Mouse (Mus musculus): ENCODE measurements around the gene Dysf.

Dysf gene

DNA sequence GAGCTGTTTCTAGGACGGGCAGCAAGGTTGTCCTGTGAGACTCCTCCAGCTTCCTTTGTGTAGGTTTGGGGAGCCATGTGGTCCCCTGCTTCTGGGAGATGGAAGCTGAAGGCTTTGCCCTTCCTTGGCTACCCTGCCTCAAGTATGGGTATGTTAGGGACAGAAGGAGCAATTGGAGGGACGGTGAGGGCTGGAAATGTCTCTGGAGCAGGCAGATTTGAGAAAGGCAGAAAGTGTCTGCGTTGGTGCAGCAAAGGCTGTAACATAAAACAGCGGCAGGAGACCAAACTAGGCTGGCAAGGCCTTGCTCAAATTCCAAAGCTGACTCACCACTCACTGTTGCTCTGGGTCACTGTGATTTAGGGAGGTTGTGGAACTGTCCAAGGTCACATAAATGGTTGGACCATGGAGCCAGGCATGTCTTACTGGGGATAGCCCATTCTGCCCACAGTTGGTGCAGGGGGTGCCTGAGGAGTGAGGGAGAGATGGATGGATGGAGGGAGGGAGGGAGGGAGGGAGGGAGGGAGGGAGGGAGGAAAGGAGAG lies 148.2 kb downstream of the Dysf start:
- no peak for DNase-seq (ENCODE audit: extremely low read depth, low read depth)

DNA sequence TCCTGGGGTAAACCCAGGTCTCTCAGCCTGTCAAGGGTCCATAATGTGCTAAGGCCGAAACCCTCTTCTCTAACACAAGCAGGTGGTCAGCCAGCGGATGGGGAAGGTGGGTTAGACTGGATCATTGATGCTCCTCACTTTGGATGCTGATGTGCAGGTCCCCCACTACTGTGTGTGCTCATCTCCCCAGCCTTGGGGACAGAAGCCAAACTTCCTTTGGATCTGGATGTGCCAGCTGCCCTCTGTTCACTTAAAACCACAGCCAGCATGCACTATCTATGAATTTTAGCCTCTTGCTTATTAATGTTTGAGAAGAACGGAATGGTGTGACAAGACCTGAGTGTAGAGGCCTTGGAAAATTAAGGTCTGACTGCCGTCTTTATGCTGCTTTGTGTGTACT lies 150.7 kb downstream of the Dysf start:
- DNase-seq (ENCODE audit: extremely low read depth, low read depth) = no peak

DNA sequence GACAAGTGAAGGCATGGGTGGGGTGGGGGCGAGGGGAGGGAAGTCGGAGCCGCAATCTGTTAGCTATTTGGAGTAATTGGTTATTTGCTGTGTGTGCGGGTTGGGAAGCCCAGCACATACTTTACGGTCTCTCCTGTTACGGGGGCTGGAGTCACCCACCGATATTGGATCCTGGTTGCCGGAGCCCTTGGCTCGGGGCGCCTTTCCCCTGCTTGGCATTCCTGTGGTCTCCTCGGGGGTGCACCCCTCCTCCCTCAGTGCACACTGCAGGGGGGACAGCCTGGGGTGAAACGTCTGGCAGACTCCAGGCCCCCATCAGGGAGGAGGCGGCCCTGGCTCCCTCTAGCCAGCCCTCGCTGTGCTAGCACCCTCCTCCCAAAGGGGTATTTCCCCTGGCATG lies 159.2 kb downstream of the Dysf start:
- no peak for DNase-seq (ENCODE audit: extremely low read depth, low read depth)

DNA sequence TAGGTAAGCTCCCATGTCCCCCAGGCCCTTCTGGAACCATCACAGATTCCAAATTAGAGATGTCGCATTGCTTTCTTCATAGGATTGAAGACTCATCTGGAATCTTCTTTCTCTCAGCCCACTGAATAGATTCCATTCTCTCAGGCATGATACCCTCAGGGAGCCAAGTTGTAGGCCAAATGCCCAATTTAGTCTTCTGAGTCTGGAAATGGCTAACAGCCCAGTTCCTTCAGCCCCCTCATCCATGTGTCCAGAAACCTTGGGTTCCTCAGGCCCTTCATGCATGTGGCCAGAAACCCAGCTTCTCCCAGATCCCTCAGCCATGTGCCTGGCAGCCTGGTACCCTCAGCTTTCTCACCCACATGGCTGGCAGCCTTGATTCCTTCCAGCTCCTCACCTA lies 160.2 kb downstream of the Dysf start:
- no peak for DNase-seq (ENCODE audit: extremely low read depth, low read depth)

DNA sequence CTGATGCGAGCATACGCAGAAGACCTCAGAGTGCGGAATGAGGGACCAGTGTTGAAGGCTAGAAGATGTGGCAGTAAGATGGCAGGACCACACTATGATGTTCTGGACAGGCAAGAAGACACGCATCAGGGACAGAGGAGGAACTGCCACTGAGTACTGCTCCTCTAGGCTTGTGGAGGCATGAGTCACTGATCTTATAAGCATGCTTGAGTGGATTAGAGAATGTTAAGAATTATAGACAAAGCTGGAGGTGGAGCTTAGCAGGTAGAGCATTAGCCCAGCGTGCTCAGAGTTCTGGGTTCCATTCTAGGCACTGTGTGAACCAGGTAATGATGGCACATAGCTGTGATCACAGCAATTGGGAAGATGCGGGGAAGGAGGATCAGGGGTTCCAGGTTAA lies 165.2 kb downstream of the Dysf start:
- DNase-seq (ENCODE audit: extremely low read depth, low read depth) = no peak

DNA sequence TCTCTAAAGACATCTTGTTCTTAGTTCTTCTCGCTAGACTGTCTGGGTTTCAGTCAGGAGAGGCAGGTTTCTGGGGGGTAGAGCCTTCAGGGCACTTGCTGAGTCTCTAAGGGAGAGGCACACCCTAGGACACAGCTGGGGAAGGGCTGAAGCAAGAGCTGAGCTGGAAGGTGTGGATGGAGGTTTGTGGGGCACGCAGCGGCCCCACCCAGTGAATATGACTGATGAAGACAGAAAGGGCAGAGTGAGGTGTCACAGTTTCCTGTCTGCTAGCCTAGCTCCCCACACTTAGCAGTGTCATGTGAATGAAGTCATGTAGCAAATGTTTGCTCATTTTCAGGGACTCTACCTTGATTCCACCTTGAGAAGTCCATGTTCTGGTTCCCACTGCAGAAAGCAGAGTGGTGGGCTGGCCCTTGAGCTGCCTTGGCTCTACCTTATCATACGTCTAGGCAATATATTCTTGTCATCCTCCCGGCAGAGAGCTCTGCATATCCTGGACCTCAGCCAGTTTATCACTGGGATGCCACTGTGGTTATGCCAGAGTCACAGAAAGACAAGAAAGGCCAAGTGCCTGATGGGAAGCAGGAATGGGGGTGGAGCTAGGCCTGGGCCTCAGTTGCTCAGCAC lies 170.5 kb downstream of the Dysf start:
- peak; percentile 18 for DNase-seq (ENCODE audit: extremely low read depth, low read depth)

DNA sequence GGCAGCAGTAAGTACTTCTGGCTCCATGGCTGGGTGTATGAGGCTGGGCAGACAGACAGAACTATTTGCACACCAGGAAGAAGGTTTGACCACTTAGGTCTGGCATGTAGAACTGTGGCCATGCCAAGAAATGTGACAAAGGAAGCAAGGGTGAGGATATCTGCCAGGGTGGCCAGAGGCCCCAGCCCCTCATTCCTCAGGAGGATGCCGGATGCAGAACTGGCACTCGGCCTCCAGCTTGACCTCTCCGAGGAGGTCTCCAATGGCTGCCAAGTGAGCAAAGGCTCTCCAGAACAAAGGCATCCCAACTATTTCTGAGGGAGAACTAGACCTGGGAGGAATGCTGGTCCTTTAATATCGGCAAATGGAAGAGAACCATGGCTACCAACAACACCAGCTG lies 173.1 kb downstream of the Dysf start:
- no peak for DNase-seq (ENCODE audit: extremely low read depth, low read depth)

DNA sequence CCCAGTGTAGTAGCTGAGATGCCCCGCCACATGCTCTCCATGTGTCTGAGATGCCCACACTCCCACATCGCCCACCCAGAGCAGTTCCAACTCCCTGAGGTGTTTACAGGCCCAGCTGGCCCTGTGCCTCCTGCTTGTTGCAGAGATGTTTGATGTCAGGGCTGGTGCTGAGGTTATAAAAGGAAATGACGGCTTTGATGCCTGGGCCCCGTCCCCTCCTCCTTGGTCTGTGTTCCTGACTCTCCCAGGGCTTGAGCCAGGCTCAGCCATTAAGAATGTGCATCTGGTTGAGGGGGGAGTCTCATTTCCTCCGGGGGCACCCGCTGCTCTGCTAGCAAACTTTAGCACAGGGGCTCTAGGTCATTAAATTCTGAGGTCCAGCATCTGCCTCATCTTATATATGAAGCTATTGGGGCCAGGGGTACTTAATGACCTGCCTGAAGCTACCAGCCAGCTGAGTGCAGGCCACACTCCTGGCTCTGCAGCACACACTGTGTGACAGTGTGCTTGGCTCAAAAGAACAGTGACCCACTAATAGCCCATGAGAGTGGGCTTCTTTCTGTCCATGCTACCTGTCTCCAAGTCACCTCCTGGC lies 183.4 kb downstream of the Dysf start:
- DNase-seq (ENCODE audit: extremely low read depth, low read depth) = no peak

DNA sequence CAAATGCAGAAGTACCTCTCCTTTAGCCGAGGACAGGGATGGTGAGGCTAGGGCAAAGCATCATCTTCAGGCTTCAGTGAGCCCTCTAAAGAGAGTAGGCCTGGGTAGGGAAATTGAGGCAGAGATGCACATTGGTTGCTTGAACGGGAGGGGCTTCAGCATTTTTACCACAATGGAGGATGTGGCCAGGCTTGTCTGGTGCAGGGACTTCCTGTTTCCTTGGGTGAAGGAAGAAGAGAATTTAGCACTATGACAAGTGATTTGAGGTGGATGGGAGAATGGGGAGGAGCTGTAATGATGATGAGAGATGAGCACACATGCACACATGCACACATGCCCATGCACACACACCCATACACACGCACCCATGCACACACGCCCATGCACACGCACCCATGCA lies 188.1 kb downstream of the Dysf start:
- DNase-seq (ENCODE audit: extremely low read depth, low read depth) = no peak

DNA sequence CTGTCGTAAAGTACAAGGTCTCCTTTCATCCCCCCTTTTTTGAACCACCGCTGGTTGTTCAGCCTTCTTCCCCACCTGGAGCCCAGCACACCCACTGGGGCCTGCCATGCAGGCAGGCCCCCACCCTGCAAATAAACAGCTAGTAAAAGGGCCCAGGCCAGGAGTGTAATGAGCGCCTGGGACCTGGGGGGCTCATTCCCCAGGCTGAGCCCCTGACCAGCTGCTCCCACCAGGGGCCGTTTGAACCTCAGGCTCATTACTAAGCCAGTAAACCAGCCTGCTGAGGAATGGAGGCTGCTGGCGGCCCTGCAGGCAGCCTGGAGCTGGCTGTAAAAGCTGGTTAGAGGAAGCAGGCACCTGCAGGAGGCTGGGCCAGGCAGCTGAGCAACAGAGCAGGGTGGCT lies 189.4 kb downstream of the Dysf start:
- DNase-seq (ENCODE audit: extremely low read depth, low read depth) = no peak

DNA sequence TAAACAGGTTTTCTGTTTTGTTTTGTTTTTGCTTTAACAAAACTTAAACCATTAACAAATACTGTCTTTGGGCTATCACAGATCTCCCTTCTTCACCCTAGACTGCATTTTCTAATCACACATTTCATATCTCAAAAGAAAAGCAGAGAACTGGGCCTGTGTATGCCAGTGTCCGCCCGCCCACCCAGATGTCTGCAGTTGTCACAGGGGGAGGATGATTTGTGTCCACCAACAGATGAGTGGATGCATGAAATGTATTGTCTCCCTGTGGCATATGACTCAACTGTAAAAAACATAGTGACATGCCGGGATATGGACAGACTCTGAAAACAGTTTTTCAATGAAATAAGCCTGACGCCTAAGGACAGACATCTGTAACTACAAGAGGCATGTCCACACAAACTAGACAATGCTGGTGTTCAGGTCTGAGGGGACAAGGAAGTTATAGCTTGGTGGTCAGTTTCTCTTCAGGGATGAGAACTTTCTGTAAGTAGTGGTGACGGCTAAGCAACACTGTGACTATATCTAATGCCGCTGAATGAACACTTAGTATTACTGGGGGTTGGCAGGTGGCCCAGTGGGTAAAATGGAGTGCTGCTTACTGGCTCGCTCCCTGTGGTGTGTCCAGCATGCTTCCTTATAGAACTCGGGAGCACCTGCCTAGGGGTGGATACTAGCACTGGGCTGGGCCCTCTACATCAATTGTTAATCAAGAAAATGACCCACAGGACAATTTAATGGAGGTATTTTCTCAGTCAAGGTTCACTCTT lies 193.5 kb downstream of the Dysf start:
- DNase-seq (ENCODE audit: extremely low read depth, low read depth) = no peak

DNA sequence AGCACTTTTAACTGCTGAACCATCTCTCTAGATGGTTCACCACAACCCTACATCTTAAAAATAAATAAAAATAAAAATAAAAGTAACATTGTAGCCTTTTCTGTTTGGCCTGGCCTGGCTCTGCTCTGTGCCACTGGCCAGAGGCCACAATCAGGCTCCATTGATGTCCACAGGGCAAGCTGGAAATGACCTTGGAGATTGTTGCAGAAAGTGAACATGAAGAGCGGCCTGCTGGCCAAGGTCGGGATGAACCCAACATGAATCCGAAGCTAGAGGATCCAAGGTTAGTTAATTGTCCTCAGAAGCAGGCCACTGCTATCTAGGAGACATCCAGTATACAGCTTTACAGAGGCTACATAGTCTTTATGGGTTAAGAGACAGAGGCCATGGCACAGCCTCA lies 197.2 kb downstream of the Dysf start:
- no peak for DNase-seq (ENCODE audit: extremely low read depth, low read depth)

DNA sequence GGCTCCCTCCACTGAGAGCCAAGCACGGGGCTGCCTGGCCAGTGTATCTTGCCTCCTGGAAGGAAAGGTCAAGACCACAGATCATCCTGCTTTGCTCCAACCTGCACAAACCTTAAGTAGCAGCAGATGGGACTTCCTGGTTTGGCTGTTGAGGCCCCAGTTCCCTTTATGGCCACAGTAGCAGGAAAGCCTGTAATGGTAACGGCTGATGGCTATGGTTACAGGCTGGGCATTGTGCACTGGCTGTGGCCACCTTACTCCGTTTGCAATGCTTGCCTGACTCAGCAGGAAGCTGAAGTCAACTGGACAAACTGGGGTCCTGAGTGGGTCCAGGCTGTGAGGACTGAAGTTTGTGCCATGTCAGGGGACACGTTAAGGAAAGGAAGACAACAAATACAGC lies 200.2 kb downstream of the Dysf start:
- no peak for DNase-seq (ENCODE audit: extremely low read depth, low read depth)

DNA sequence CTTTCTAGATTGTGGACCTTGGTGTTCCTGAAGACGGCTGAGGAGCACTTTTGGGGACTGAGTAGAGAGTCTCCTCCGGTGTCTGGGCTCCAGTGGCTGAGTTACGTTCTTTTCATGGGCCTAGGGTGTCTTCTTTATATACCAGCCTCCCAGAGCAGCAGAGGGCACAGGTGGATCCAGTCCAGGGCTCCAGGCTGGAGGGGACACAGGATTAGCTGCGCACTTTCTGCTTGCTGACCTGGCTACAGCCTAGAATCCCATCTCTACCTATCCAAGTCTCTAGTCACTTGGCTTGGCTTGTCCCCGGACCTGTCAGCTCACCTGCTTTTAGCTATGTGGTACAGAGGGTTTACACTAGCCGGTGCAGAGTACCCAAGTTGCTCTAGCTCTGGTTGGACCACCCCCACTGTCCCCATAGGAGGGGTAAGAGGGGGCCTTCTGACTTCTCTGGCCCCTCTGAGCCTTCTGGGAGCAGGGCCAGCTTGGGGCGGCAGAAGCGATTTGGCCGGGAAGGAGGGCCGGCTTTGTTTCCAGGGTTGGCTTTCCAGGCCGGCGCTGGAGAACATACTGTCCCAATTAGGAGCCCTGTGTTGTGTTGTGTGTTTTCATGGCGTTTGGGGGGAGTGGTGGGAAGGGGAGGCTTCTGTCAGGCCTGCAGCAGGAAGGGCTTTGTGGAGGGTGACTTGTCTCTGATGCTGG lies 201.5 kb downstream of the Dysf start:
- DNase-seq (ENCODE audit: extremely low read depth, low read depth) = no peak

DNA sequence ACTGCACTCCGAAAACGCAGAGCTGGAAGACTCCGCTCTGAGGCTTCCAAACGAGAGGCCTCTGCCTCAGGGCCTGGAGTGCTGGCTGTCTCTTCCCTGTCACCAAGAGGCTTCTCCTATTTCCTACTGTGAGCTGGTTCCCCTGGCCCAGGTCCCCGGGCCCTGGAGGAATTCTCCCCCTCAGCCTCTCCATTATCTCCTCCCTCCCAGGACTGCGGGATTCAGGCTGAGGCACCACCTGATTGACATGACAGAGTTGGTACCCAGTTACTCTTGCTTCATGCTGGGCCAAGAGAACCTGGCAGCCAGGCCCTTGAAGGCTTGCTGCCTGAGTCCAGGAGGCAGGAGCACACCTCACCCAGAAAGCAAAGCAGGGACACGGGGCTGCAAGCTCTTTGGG lies 203.1 kb downstream of the Dysf start:
- no peak for DNase-seq (ENCODE audit: extremely low read depth, low read depth)

DNA sequence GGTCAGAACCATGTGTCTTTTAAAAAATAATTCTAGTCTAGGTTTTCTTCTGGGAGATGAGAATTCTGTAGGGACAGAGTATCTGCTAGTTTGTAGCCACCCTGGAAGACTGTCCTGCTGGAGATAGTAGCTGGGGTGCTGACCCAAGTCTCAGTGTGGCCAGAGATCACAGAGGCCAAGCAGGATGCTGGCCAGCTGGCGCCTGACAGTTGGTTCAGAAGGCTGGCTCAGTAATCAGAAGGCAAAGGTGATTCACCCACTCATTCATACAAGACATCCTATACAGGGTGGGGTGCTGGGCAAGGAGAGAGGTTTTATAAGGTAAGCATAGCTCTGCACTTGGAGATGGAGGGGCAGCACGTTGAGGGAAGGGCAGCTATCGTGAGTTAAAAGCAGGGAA lies 204.7 kb downstream of the Dysf start:
- DNase-seq (ENCODE audit: extremely low read depth, low read depth) = no peak

DNA sequence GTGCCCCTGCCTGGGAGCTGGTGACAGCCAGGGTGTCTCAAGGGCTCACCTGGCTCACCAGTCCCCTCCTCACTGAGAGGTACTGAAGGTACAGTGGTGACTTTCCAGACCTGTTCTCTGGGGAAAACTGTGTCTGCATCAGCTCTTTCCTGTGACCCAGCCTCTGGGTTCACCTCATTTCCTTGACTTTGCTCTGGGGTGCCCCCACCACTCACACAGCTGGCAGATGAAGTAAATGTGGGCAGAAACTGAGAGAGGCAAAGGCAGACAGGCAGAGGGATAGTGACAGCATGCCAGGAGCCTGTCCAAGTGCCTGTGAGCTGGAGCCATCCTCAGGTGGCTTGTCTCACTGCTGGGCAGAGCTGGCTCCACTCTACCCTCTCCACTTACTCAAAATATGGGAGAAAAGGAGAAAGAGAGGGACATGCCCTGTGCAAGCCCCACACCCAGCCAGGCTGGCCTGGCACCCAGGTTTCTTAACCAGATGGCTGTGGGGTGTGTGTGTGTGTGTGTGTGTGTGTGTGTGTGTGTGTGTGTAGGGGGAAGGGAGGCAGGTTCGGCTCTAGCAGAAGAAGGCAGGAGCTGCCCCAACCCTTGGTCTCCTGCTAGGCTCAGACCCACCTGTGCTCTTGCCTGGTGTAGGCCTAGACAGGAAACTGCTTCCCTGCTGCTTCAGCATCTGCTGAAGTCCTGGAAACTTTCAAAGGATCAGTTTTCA lies 209.0 kb downstream of the Dysf start:
- no peak for DNase-seq (ENCODE audit: extremely low read depth, low read depth)

DNA sequence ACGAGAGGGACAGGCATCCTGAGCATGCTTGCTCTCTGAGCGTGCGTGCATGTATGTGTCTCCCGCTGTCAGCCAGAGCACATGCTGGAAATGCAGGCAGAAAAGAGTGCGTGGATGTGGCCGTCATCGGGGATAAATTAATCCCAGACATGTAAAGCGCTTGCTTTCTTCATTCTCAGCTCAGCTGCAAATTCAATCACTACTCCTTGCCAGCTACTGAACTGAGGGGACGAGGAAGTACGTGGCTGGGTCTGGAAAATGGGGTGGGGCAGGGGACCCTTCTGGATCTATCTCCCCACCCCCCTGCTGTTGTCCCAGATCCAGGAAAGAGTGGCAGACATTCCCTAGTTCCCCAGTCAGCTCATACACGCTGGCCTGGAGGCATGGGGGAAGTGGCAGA lies 210.7 kb downstream of the Dysf start:
- no peak for DNase-seq (ENCODE audit: extremely low read depth, low read depth)

DNA sequence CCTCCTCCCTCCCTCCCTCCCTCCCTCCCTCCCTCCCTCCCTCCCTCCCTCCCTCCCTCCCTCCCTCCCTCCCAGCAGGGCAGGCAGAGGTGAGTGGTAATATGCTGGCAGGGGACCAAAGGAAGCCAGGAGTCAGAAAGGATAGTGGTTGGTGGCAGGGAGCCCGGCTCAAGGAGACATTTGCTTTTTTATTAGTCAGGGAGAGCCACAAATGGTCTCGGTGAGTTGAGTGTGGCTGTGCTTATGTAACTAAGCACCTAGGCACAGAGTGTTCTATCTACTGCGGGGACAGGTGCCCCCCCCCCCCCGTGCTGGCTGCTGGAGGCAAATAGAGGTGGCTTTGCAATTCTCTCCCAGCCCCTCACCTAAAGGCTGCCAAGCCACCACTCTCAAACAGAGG lies 216.5 kb downstream of the Dysf start:
- no peak for DNase-seq (ENCODE audit: extremely low read depth, low read depth)

DNA sequence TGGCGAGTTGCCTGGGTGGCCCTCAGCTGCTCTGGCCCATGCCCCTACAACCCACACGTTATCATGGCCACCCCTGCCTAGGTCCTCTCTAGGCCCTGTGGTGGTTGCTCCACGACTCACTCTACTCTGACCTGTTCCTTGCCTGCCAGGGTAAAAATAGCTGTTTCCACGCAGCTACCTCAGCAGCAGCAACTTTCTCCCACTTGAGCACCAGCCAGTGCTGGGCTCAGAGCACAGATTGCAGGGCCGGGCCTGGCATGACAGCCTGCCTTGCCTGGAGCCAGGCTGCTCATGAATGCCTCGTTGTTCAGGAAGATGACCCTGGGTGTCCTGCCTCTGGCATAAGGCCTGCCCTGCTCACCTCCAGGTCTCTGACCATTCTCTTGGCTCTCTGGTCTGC lies 217.2 kb downstream of the Dysf start:
- no peak for DNase-seq (ENCODE audit: extremely low read depth, low read depth)

DNA sequence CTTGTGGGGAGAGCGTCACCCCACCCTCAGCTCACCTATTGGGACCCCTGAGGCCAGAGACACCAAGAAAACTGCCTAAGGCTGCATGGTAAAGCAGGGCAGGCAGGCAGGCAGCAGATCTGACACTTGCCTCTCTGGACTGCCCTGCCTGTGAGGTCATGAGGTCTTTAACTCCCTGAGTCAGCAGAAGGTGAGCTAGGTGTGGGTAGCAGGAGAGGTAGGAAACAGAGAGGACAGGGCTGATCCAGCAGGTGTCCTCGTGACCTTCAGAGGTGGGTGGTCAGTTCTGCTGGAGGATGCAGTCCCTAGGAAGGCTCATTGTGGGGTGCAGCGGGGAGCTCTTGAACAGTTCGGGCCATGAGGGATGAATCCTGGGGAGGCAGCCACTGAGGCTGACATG lies 219.8 kb downstream of the Dysf start:
- DNase-seq (ENCODE audit: extremely low read depth, low read depth) = no peak
